Mouse (Mus musculus) urinary bladder, postnatal 4 days (tissue): ENCODE data around the gene Rarb.
A peak's percentile ranks its signal among the peaks of the same experiment; 100 is the strongest.

Experiments
- DNase-seq, 2 experiments: peaks; one replicate each; pipeline ENCODE4 v3.0.0; 2021 to 2022; ENCODE audit warnings: low spot score in 2 of 2

The Rarb gene

DNA sequence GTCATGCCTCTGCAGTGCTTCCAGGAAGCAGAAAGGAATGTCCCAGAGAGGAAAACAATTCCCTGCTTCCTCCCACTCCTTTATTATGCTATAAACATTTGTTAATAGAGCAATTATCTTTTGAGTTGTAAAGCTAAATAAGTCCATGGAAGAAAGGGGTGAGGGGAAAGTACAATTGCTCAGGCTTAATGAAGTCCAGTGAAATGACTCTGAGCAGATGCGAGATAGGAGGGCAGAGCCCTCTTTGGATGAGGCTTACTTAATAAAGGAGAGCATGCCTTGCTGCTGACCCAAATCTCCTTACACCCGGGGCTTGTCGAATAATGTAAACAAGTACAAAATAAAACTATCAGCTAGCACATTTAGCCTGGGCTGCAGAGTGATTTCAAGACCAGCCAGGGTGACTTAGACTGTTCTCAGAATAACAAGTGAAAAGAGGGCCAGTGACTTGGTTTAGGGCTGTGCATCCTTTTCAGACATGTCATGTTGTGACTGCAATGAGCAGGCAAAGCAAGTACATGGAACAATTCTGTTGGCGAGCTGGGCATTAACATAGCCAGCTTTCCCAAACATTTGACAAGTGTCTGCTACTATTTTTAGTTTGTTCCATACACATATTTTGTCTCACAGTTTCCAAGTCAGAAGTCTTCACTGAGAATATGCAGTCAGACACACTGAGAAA is 83.5 kb downstream of the Rarb start:
- no peak for DNase-seq

DNA sequence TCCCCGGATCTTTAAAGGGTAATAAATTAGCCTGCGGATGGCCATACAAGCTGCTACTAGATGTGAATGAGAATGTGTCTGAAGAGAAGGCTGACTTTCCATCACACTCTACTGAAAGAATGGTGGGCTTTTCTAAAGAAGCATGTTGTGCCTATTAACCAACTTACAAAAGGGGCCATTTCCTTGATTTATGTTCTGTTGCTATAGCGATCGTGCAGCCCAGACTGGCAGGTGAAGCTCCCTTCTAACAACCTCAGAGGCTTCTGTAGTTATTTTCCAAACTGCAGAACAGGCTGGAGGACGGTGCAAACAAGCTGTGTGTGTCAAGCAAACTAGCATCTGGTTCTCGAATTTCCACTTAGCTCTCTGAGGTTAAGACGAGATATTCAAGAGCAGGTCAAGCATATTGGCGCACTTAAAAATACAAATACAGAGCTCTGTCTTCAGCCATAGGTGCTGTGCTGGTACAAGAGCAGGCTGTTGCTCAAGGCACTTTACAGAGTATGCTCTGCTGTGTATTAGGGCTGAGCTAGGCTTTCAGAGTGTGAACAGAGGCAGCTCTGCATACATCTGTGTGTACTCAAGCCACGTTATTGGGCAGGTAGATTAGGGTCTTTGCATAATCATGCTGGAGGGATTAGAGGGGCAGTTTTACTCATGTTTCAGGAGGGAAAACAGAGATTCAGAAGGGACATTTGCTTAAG is 85.2 kb downstream of the Rarb start:
- no peak for DNase-seq

DNA sequence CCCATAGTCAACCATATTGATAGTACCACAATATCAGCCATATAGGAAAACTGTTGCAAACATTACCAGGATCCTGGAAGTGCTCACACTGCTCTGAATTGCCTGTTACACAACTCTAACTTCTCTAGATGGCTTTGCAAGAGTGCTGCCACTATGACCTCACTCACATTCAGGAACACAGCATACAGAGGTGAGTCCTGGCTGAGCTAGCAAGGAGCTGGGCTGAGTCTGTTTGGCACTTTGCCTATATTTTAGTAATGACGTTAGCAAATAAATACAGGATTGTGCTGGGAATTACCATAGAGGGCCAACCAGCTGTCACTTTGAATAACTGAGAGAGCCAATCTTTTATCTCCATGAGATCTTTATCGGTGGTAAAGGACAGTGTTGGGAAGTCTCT is 86.9 kb downstream of the Rarb start:
- no peak for DNase-seq

DNA sequence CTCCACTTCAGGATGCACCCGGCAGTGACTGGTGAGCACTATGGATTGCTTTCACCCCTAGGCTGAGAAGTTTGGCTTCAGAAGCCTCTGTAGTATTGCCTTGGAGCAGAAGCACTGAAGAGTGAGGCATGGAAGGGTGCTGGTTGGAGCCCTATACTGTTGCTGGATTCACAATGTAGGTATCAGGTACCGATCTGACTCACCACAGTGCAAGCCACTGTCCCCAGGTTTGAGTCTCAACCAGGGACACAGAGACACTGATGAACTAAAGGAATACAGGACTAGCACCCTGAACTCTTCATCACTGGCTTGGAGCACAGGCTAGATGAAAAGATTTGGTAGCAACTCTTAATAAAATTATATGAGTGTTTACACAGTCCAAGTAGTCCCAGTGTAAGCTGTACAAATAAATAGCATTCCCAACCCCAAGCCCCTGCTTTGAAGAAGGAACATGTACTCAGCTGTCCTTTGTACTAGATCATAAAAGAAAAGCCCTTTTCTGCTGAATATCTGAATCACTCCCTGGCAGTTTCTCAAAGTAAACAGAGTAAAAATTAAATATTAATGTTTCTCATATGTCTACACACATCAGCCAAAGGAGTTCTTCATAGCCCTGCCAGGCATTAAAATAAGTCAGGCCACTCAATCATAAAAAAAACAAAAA is 90.6 kb downstream of the Rarb start:
- DNase-seq, result no peak

DNA sequence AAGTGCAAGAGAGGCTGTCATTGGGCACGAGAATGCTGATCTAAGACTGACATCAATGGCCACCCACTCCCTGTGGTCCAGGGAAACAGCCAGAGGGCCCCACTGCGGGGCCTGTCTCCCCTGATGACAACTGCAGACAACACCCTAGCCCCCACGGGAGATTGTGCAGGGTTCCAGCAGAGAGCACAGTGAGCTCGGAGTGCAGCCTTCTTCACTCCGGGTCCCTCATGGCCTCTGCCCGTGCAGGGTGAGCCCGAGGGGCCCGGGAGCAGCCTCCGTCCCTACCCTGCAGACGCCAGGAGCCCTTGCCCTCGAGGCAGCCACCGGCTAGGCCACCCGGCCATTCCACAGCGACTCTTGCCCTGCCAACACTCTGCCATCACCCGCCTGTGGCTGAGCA is 95.0 kb downstream of the Rarb start:
- DNase-seq, result no peak

DNA sequence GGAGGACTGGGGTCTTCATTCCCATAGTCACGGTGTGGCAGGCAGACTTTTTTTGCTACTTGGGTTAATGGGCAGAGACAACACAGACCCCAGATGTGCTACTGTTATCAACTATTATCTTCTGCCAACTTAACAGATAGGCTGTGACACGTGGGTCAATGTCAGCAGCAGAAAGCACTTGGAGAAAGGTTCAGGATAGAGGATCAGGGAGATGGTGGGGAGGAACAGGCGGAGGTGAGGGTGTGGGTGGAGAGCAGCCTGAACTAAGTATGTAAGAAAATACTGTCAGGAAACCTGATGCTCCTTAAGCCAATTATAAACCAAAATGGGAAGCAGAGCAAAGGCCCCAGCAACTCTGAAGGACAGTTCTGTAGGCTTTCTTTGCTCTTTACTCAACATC is 101.1 kb downstream of the Rarb start:
- no peak for DNase-seq

DNA sequence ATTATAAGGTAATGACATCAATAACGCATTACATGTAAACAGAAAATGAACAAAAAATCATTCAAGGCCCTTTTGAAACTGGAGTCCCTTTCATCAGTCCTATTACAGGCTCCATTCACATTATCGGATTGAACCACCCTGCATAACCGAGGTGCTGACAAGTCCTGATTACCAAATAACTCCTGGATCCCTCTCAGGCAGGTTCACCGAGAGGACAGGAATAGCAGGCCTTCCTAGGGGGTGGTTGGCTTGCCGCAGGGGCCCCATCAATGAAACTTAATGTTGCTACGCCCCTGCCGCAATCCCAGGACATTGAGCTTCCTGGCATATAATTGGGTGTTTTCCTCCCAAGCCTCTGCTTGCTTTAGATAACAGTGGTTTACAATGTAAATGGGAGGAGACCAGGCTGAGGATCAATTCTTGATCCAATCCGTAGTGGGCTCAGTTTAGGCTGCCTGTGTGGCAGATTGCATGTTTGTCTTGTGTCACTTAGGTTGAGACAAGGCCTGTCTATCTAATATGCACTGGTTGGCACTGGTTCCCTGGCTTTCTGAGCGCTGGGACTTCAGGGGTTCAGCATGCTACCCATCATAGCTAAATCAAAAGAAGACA is 104.5 kb downstream of the Rarb start:
- no peak for DNase-seq

DNA sequence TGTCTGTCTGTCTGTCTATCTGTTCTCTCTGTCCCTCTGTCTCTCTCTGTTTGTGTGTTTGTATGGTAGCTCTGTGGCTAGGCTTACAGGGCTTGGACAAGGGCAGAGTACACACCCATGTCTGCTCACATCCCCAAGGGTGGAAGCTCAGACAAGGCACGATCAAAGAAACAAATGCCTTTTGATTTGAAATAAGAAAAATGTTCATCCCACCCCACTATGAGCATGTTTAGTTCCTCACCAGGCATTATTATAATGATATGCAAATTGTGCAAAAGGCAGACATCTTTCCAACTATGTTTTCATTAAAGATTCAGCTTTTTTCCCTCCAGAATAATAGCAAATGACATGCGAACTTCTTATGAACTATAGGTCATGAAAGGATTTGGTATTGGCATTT is 105.2 kb downstream of the Rarb start:
- no peak for DNase-seq

DNA sequence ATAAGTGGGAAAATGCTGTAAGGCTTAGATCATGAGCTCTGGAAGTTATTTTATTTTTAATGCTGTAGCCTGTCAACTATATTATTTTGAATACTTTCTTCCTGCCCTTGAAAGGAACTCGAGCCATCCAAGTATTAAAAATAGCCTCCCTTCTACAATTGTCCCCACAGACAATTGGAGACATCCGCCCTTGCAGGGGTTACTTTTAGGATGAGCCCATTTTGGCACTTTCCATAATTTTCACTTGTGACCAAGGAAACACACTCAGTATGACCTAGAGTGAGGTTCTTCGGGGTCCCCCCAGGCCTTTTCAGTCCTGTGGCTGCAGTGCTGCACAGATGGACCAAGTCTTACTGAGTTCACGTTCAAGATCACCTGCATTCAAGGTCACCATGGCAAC is 119.7 kb downstream of the Rarb start:
- DNase-seq, result no peak

DNA sequence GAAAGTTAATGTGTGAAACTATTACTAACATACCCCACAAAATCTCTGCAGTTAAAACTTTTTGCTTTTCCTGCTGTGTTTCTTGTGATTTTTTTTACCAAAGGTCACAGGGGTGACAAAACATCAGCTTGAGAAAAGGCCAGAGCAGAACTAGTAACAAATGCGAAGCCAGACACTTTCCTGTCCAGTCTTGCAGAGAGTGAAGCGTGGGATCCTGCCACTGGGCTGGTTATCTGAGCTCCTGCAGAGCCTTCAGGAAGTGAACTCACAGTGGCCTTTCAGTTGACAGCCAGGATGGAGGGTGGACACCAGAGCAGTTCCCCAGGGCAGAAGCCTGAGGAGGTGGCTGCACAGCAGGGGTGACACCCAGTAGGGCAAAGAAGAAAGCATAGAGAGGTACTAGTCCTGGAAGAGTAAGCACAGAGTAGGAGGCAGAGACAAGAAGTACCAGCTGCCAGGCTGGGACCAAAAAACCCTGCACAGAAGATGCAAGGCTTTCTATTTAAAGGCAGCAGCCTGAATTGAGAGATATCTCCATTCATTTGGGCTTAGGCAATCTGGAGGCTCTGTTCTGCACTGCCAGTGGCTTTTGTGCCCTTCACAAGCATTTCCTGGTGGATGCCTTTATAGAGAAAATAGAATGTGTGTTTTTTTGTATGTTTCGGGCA is 123.4 kb downstream of the Rarb start:
- DNase-seq, result no peak

DNA sequence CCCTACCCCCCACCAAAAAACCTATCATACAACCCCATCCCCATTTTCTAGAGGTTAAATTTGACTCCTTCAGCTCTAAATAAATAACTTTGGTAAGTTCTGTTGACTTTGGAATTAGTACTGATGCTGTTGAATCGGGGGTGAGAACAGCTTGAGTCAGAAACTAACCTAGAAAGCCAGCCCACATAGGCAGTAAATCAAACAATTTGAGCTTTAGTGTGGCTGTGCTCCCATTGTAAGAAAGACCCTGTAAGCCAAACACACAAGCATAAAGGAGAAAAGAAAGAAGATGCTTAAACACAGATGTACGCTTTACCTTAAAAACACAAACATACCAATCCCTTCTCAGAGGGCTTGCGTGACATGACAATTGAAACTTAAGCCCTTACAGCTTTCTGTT is 140.6 kb downstream of the Rarb start:
- DNase-seq, result no peak

DNA sequence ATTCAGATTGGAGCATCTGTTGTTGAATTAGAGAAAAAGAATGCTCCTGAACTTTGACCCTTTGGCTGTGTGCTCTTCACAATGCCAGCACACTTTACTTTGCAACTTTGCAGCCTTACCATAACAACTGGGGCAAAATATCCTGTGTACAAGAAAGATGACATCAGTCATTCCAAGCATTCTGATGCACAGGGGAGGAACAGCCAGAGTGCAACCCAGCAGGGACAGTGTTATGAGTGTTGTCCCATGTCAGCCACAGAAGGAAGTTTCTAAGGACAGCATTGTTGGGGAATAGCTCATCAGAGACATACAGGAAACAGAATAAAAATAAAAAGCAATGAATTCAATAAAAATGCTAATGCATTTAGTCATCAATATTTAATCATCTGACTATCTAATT is 141.9 kb downstream of the Rarb start:
- DNase-seq, result no peak

DNA sequence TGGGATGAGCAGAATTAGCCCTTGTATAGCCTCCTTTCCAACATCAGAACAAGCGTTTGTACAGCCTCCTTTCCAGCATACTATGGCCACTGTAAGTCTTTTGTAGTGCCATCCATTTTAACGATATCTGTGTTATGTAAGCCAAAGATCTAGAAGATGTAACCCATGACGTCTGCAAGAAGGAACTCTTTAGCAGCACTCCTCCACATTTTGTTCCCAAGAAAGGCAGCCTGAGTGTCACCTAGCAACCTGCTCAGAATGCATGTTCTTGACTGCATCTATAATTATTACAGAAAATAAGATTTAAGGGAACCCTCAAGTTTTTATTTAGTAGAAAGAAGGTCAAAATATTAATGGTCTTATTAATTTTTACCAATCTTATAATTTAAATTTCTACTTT is 148.4 kb downstream of the Rarb start:
- DNase-seq, result no peak

DNA sequence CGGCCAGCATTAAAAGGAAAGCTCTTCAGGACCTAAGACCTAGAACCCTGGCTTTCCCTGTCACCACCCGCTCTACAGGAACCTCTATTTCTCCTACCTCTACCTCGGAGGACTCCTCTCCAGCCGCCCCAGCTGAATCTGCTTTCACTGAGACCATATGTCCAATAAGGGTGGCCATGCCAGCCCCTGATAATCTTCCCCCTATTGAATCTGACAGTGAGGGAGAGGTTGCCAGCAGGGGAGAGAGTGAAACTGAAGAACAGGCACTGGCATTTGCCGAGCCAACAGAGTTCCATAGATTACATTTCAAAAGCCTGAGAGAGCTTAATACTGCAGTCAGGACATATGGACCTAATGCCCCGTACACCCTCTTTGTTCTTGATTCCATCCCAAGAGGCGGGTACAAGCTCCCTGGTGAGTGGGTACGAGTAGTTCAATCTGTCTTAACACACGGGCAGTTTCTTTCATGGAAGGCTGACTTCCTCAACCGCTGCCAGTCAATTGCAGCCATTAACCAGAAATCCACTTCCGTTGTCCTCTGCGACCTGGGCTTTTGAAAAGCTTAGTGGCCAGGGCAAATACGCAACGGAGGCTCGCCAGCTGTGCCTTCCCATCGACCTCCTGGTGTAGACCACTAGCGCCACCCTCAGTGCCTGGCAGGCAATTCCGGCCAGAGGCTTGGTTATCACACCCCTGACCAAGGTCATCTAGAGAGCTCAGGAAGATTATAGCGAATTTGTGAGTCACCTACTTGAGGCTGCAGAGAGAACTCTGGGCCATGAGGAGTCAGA is 179.6 kb downstream of the Rarb start:
- no peak for DNase-seq

DNA sequence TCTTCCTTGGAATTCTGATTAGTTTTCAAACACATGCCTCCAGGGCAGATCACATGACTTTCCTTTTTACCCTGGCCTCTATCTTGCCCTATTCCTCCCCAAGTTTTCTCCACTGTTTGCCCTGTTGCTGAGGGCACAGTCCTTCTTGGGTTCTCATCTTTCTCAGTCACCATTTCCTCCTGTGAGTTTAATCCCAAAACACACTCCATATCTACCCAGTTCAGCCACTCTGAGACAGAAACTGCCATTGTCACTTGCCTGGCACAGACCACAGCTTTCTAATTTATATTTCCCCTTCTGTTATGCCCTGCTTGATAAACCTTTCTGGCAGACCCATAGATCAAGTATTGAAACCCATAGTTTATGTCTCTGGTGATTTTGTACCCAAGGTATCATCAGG is 205.0 kb downstream of the Rarb start:
- DNase-seq, result no peak

DNA sequence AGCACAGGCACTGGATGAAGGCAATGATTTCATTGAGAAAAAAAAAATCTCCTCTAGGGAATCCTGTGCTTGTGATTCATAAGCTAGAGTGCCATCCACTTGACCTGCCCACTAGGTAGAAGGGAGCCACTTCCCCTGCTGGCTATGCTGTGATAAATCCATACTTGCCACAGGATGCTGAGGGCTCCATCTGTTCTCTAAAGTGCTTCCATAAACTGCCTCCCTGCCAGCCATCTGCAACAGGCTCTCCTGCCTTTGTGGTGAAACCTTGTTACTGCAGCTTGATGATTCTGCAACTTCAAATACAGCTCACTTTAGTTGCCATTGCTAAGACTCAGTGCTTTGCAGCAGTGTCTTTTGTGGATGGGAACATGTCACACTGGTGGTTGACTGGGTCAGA is 213.5 kb downstream of the Rarb start:
- no peak for DNase-seq

DNA sequence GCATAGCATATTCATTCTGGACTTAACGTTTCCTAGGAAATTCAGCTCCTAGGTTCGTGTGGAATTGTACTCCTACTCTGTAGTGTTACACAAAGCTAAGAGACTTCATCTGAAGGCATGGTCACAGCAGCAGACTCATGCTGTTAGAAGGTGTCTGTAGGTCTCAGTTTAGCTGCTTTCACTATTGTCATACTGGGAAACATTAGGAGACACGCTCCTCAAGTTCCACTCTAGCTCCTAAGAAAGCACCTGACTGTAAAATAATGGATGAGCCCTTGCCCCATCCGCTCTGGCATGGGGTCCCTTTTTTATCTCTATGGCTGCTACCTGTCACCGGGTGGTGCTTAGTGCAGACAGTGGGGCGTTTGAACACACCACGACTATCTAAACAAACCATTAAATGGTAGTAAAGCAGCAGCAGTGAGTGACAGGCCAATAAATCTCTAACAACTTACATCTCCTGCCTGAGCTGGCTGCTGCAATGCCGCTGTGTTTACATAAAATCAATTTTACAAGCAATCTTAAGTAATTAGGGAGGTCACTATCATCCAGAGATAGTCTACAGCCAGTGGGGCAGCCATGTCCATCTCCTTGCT is 214.4 kb downstream of the Rarb start:
- DNase-seq, result no peak

DNA sequence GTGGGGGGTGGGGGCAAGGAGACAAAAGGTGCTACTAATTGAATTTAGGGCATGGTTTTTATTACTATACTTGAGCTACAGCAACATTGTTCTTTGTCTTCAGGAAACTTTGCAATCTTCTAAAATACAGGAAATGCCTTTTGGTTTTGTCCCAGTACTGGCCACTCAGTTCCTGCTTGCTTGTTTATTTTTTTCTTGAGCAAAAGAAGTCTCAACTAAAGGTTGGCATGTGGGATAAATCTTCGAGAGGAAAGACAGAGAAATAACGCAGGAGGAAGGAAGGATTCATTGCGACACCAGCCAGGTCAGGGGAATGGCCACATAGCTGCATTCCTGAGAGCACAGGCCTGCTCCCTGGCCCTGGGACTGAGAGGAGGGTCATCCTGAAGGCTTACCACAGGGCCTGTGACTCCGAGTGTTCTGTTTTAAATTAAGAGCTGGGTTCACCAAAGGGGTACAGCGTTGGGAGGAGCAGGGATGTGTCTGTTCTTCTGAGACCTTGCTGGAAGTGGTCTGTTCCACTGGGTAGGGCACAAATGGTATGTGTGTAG is 215.8 kb downstream of the Rarb start:
- no peak for DNase-seq

DNA sequence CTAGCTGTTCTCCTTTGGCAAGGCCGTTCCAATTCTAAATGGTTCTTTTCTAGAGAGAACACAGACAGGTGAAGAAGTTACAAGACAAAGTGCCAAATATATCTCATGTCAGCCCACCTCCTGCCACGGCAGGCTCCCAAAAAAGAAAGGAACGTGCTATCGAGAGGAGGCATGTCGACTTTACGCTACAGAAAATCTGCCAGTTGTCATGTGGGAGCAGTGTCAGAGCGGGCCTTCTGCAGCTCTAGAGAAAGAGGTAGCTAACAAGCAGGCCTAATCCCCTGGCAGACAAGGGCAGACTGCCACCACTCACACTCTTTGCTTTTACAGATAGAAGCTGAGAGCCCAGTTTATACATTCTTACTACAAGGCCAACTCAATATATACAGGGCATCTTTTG is 219.7 kb downstream of the Rarb start:
- no peak for DNase-seq

DNA sequence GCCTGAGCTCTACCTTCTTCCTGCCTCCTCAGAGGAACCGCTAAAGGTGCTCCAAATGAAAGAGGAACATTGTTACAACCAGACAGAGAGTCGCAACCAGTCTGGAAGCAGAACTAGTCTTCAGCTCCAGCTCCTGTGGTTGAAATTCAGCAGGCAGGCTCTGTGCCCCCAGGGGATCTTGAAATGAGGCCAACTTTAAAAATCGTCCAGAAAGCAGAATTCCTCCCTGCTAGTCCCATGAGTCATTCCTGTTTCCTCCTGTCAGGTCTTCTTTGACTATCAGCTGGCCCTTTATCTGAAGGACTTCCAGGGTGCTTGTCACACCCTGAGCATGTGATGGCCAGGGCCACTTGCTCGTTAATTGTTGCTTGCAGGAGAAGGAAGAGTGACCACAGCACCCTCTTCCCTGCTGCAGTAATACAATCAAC is 220.9 kb downstream of the Rarb start:
- DNase-seq, result peak in 1 of 2 experiments; percentile 19

DNA sequence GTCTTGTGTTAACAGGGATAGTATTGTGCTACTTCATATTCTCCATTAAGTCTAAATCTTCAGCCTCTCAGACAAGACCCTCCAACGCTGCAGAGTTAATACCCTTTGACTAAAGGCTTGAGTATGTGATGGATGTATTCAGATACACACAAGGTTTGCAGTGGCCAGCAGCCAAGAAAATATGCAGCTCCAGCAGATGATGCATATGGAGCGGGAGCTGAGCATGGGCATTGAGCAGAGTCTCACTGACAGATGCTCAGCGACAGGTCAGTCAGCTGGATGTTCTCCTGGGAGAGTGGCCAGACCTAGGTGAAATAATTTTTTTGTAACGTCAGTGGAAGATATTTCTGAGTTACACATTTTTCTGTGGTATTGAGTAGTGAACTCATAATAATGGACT is 229.8 kb downstream of the Rarb start:
- DNase-seq, result no peak
